Mouse (Mus musculus): ENCODE measurements around the gene Eif3i. TPM values are rescaled to one million over a fixed set of nuclear protein-coding genes. Genes with fewer than 3 reads are reported as not detected.
"Not testable (repeated sequence)": the region's sequence is repeated elsewhere in the genome, so short reads cannot be mapped to it uniquely, and the experiment has no call there.

The Eif3i gene
- polyA plus RNA-seq, 1 experiment, result 204 TPM

DNA sequence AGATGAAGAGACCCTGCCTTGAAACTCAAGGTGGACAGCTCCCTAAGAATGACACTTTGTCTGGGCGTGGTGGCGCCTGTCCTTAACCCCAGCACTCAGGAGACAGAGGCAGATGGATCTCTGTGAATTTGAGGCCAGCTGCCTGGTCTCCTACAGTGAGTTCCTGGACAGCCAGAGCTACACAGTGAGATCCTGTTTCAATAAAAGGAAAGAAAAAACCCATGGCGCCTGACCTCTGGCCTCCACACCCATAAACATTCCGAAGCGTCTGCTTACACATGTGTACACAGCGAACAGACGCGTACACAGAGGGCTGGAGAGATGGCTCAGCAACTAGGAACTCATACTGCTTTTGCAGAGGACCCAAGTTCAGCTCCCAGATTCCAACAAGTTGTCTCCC is 36.7 kb downstream of the Eif3i start:
- H3K4me1 ChIP-seq (ENCODE audit: control insufficient read depth, insufficient read depth, low read length), result no peaks in the 10 kb centered on the region
- H3K36me3 ChIP-seq (ENCODE audit: control insufficient read depth, insufficient read depth, low read length), result no peaks in the 10 kb centered on the region
- H3K27me3 ChIP-seq (ENCODE audit: control insufficient read depth, insufficient read depth, low read length), result no peaks in the 10 kb centered on the region
- TF ChIP-seq POLR2A (IDR thresholded peaks at IDR 0.05; ENCODE audit: control insufficient read depth, low read depth, low read length), result no peak
- TF ChIP-seq CTCF (IDR thresholded peaks at IDR 0.05; ENCODE audit: control insufficient read depth, insufficient read depth, insufficient replicate concordance, low read depth, low read length), result no peak
- no peak overlapping the region for H3K4me3 ChIP-seq (ENCODE audit: control insufficient read depth, low read depth, low read length)
- H3K27ac ChIP-seq (ENCODE audit: control insufficient read depth, insufficient read depth, low read depth, low read length), result no peak overlapping the region

DNA sequence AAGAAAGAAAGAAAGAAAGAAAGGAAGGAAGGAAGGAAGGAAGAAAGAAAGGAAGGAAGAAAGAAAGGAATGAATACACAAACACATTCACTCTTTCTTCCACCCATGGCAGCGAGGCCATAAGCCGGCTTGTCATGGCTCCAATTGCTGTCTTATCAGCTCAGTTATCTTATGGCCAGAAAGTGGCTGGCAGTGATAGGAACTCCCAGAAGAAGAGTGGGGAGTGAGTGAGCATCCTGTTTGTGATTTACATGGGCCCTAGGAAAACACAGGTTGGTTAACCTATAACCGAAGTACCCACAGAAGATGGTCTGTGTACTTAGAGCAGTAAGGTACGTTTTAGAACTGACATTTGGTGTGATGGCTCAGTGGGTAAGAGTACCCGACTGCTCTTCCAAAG is 39.3 kb downstream of the Eif3i start:
- Histone ChIP-seq H3K4me1 (ENCODE audit: control insufficient read depth, insufficient read depth, low read length) (peaks cover 5% of the 10 kb centered on the region), H3K27me3 (ENCODE audit: control insufficient read depth, insufficient read depth, low read length) (no peaks in the 10 kb centered on the region), H3K27ac (ENCODE audit: control insufficient read depth, insufficient read depth, low read depth, low read length) (no peak overlapping the region), H3K4me3 (ENCODE audit: control insufficient read depth, low read depth, low read length) (no peak overlapping the region), H3K36me3 (ENCODE audit: control insufficient read depth, insufficient read depth, low read length) (no peaks in the 10 kb centered on the region)
- no peak for TF ChIP-seq POLR2A (IDR thresholded peaks at IDR 0.05; ENCODE audit: control insufficient read depth, low read depth, low read length)
- no peak for TF ChIP-seq CTCF (IDR thresholded peaks at IDR 0.05; ENCODE audit: control insufficient read depth, insufficient read depth, insufficient replicate concordance, low read depth, low read length)

GRCm38 (mm10) chr4:129558321-129558955 is 42.0 kb downstream of the Eif3i start:
- Histone ChIP-seq H3K27me3 (ENCODE audit: control insufficient read depth, insufficient read depth, low read length) (no peaks in the 10 kb centered on the region), H3K4me3 (ENCODE audit: control insufficient read depth, low read depth, low read length) (no peak overlapping the region), H3K4me1 (ENCODE audit: control insufficient read depth, insufficient read depth, low read length) (peaks cover 14% of the 10 kb centered on the region), H3K27ac (ENCODE audit: control insufficient read depth, insufficient read depth, low read depth, low read length) (no peak overlapping the region), H3K36me3 (ENCODE audit: control insufficient read depth, insufficient read depth, low read length) (no peaks in the 10 kb centered on the region)
- TF ChIP-seq POLR2A (IDR thresholded peaks at IDR 0.05; ENCODE audit: control insufficient read depth, low read depth, low read length) (no peak), CTCF (IDR thresholded peaks at IDR 0.05; ENCODE audit: control insufficient read depth, insufficient read depth, insufficient replicate concordance, low read depth, low read length) (no peak)

GRCm38 (mm10) chr4:129557256-129557808 is 43.1 kb downstream of the Eif3i start:
- H3K27ac ChIP-seq (ENCODE audit: control insufficient read depth, insufficient read depth, low read depth, low read length), result no peak overlapping the region

DNA sequence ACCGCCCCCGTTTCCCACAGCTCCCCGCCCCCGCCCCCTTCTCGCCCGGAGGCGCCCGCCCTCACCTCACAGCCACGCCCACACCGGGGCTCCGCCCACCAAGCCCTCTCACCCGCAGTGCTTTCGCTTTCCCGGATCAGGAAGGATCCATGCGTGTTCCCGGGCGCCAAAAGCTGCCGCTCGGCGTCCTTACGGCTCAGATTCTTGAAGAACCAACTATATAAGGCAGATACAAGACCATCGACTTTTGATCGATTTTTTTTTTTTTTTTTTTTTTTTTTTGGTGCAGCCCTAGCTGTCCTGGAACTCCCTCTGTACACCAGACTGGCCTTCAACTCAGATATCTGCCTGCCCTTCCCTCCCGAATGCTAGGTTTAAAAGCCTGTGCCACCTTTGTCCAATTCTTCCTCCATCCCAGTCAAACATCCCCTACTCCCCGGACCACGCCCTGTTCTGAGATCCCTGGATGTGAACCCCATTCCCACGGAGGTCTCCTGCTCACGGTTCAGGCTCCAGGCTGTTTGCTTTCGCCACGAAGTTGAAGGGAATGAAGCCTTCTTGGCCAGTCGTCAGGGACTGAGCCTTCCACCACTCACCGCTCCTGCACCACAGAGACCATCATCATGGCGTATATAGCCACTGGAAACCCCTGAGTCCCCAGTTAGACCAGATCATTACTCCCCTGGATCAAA is 43.8 kb downstream of the Eif3i start:
- no peaks in the 10 kb centered on the region for H3K27me3 ChIP-seq (ENCODE audit: control insufficient read depth, insufficient read depth, low read length)
- H3K27ac ChIP-seq (ENCODE audit: control insufficient read depth, insufficient read depth, low read depth, low read length), result peak overlapping the region; percentile 41
- peak overlapping the region; percentile 73 for H3K4me3 ChIP-seq (ENCODE audit: control insufficient read depth, low read depth, low read length)
- peak; percentile 50; the same call in 1 of the 2 replicates for TF ChIP-seq POLR2A (IDR thresholded peaks at IDR 0.05; ENCODE audit: control insufficient read depth, low read depth, low read length)
- no peak for TF ChIP-seq CTCF (IDR thresholded peaks at IDR 0.05; ENCODE audit: control insufficient read depth, insufficient read depth, insufficient replicate concordance, low read depth, low read length)
- H3K4me1 ChIP-seq (ENCODE audit: control insufficient read depth, insufficient read depth, low read length), result peaks cover 14% of the 10 kb centered on the region
- no peaks in the 10 kb centered on the region for H3K36me3 ChIP-seq (ENCODE audit: control insufficient read depth, insufficient read depth, low read length)

More at GRCm38 (mm10) chr4:129557256-129557808, 43.1 kb downstream of the Eif3i start:
- no peak overlapping the region for H3K4me3 ChIP-seq (ENCODE audit: control insufficient read depth, low read depth, low read length)
- H3K36me3 ChIP-seq (ENCODE audit: control insufficient read depth, insufficient read depth, low read length), result no peaks in the 10 kb centered on the region
- H3K4me1 ChIP-seq (ENCODE audit: control insufficient read depth, insufficient read depth, low read length), result peaks cover 14% of the 10 kb centered on the region
- no peaks in the 10 kb centered on the region for H3K27me3 ChIP-seq (ENCODE audit: control insufficient read depth, insufficient read depth, low read length)
- TF ChIP-seq CTCF (IDR thresholded peaks at IDR 0.05; ENCODE audit: control insufficient read depth, insufficient read depth, insufficient replicate concordance, low read depth, low read length) (no peak), POLR2A (IDR thresholded peaks at IDR 0.05; ENCODE audit: control insufficient read depth, low read depth, low read length) (no peak)

DNA sequence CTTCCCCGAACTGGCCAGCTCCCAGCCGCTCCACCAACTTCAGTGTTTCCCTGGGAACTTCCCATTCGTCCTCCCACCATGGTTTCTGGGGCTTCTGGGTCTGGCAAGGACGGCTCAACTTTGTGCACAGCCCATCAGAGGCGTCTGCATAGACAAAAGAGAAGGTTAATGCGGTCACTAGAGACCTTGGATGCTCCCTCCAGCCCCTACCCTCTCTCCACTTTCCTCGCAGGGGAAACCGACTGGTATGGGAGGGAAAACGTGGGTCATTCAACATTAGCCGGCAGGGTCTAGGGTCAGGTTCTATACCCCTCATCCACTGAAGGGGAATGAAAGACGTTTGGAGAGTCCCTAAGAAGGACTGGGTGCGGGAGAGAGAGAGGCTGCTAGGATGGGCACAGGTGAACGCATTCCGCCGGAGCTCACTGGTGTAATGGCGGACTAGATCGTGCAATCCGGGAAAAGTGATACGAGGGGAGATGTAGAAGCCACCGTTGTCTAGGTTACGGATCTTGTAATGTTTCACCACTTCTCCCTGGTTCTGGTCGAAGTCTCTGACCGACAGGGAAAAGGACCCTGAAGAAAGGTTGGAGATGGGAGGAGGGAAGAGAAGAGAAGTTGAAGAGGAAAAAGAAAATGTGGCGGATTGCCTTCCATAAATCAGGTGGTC is 44.5 kb downstream of the Eif3i start:
- H3K4me1 ChIP-seq (ENCODE audit: control insufficient read depth, insufficient read depth, low read length), result peaks cover 14% of the 10 kb centered on the region
- H3K4me3 ChIP-seq (ENCODE audit: control insufficient read depth, low read depth, low read length), result peak overlapping the region; percentile 53
- no peaks in the 10 kb centered on the region for H3K27me3 ChIP-seq (ENCODE audit: control insufficient read depth, insufficient read depth, low read length)
- H3K27ac ChIP-seq (ENCODE audit: control insufficient read depth, insufficient read depth, low read depth, low read length), result peak overlapping the region; percentile 60; the same call in 1 of the 2 replicates
- H3K36me3 ChIP-seq (ENCODE audit: control insufficient read depth, insufficient read depth, low read length), result no peaks in the 10 kb centered on the region
- no peak for TF ChIP-seq POLR2A (IDR thresholded peaks at IDR 0.05; ENCODE audit: control insufficient read depth, low read depth, low read length)
- no peak for TF ChIP-seq CTCF (IDR thresholded peaks at IDR 0.05; ENCODE audit: control insufficient read depth, insufficient read depth, insufficient replicate concordance, low read depth, low read length)

- H3K36me3 ChIP-seq (ENCODE audit: control insufficient read depth, insufficient read depth, low read length), result no peaks in the 10 kb centered on the region
These were observed 45.0 kb downstream of the Eif3i start for GRCm38 (mm10) chr4:129555421-129555861.

DNA sequence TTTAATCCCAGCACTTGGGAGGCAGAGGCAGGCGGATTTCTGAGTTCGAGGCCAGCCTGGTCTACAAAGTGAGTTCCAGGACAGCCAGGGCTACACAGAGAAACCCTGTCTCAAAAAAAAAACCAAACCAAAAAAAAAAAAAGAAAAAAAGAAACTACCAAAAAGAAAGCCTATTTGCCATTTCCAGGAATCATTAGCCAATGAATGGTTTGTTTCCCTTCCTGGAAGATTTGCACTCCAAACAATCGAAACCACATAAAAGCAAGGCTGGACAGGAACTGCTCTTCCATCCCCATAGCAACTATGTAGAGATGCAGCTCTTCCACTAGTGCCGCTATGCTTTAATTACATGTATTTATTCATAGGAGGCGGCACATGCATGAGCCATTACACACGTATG is 45.9 kb downstream of the Eif3i start:
- not testable (repeated sequence) for H3K36me3 ChIP-seq (ENCODE audit: control insufficient read depth, insufficient read depth, low read length); H3K4me3 ChIP-seq (ENCODE audit: control insufficient read depth, low read depth, low read length); H3K27ac ChIP-seq (ENCODE audit: control insufficient read depth, insufficient read depth, low read depth, low read length); H3K27me3 ChIP-seq (ENCODE audit: control insufficient read depth, insufficient read depth, low read length)
- peaks cover 14% of the 10 kb centered on the region for H3K4me1 ChIP-seq (ENCODE audit: control insufficient read depth, insufficient read depth, low read length)

More at GRCm38 (mm10) chr4:129555421-129555861, 45.0 kb downstream of the Eif3i start:
- TF ChIP-seq POLR2A (IDR thresholded peaks at IDR 0.05; ENCODE audit: control insufficient read depth, low read depth, low read length) (no peak), CTCF (IDR thresholded peaks at IDR 0.05; ENCODE audit: control insufficient read depth, insufficient read depth, insufficient replicate concordance, low read depth, low read length) (peak; percentile 94; the same call in 1 of the 2 replicates)
- H3K4me3 ChIP-seq (ENCODE audit: control insufficient read depth, low read depth, low read length), result peak overlapping the region; percentile 53
- peaks cover 14% of the 10 kb centered on the region for H3K4me1 ChIP-seq (ENCODE audit: control insufficient read depth, insufficient read depth, low read length)
- no peak overlapping the region for H3K27ac ChIP-seq (ENCODE audit: control insufficient read depth, insufficient read depth, low read depth, low read length)
- H3K27me3 ChIP-seq (ENCODE audit: control insufficient read depth, insufficient read depth, low read length), result no peaks in the 10 kb centered on the region

All from testis, adult 2 months (tissue).